Mouse (Mus musculus) T-helper 17 cell (primary cell): ENCODE results near the gene Nup88.

Source experiments
- in situ Hi-C, 2 experiments: fragments of 300-600 bp; cut with MboI, MseI; formaldehyde crosslinking; loops; 1 replicate in 1 of 2; 2 replicates in 1 of 2; pipeline ENCODE4 v1.15.1; 2025; ENCODE audit warnings: high pct_unique_total_duplicates in 2 of 2

The Nup88 gene

GRCm38 (mm10) chr11:70972586-70972985 is 2.8 kb upstream of the Nup88 start:
- in situ Hi-C loops: loop anchor here in 1 of 2 experiments (10.0 kb wide), 1 partner anchor 1058 kb away; the partner anchor contains the start of gene Gps2

GRCm38 (mm10) chr11:70970560-70971540 is 1.1 kb upstream of the Nup88 start:
- in situ Hi-C loops: loop anchor here in 1 of 2 experiments (10.0 kb wide), 1 partner anchor 1056 kb away; the partner anchor contains the start of gene Gps2

- in situ Hi-C loops: no loop called here
Measured at GRCm38 (mm10) chr11:70969271-70969794, 440 bp downstream of the Nup88 start.

- in situ Hi-C loops: no loop called here
Measured at GRCm38 (mm10) chr11:70964222-70964907, 5.4 kb downstream of the Nup88 start.

- in situ Hi-C loops: no loop called here
Measured at GRCm38 (mm10) chr11:70960786-70961554, 8.8 kb downstream of the Nup88 start.

- in situ Hi-C loops: no loop called here
Measured at GRCm38 (mm10) chr11:70954711-70955110, 15.1 kb downstream of the Nup88 start.

GRCm38 (mm10) chr11:70944935-70945817 is 24.6 kb downstream of the Nup88 start:
- in situ Hi-C loops: no loop called here

- in situ Hi-C loops: no loop called here
Measured at GRCm38 (mm10) chr11:70943651-70944050, 26.1 kb downstream of the Nup88 start.

GRCm38 (mm10) chr11:70942596-70942995 is 27.2 kb downstream of the Nup88 start:
- in situ Hi-C loops: no loop called here

- in situ Hi-C loops: no loop called here
Measured at GRCm38 (mm10) chr11:70935316-70935715, 34.5 kb downstream of the Nup88 start.

- in situ Hi-C loops: no loop called here
Measured at GRCm38 (mm10) chr11:70931461-70931860, 38.3 kb downstream of the Nup88 start.

GRCm38 (mm10) chr11:70919524-70919923 is 50.2 kb downstream of the Nup88 start:
- in situ Hi-C loops: no loop called here

- in situ Hi-C loops: no loop called here
Measured at GRCm38 (mm10) chr11:70917896-70918295, 51.9 kb downstream of the Nup88 start.

- in situ Hi-C loops: no loop called here
Measured at GRCm38 (mm10) chr11:70911920-70912319, 57.9 kb downstream of the Nup88 start.

GRCm38 (mm10) chr11:70911323-70911722 is 58.5 kb downstream of the Nup88 start:
- in situ Hi-C loops: no loop called here

GRCm38 (mm10) chr11:70906681-70907080 is 63.1 kb downstream of the Nup88 start:
- in situ Hi-C loops: no loop called here

GRCm38 (mm10) chr11:70898182-70898581 is 71.6 kb downstream of the Nup88 start:
- in situ Hi-C loops: loop anchor here in 1 of 2 experiments (25.0 kb wide), 1 partner anchor 1414 kb away; the partner anchor contains the start of genes Fbxo39 and Xaf1

GRCm38 (mm10) chr11:70897680-70898079 is 72.1 kb downstream of the Nup88 start:
- in situ Hi-C loops: loop anchor here in 1 of 2 experiments (25.0 kb wide), 1 partner anchor 1415 kb away; the partner anchor contains the start of genes Fbxo39 and Xaf1
